8 mouse cellular contexts compared by ENCODE assay signal in the genomic region with DNA sequence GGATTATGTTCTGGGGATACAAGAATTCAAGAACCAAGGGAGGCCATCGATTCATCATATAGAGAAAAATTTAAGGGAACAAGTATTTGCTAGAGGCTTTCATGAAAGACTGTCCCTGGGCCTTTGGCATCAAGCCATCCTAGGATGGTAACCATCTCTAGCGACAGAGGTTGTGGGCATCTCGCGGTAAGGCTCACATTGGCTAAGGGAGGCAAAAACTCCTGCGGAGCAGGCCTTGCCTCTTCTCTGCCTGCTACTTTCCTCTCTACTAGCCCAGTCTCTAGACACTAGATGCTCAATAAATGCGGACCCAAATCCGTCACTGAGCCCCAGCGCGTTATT. TPM values are rescaled to one million over a fixed set of nuclear protein-coding genes. Genes with fewer than 3 reads are reported as not detected.
DNase-seq lines count a peak whose midpoint lies in the region; ATAC-seq and TF ChIP-seq lines count a peak whose summit lies in the region.

Gnao1 (plus strand) TSS at position 281 of the 342 bp plus-strand sequence.

- H3K9me3 ChIP-seq in forebrain, postnatal 0 days (ENCODE audit: low read length) = no peaks in the 10 kb centered on the region
- H3K9me3 ChIP-seq in midbrain, embryonic 14.5 days (ENCODE audit: control insufficient read depth, low read length) = no peaks in the 10 kb centered on the region

- no peak for ATAC-seq in forebrain, postnatal 0 days
- 0 out of 2 replicates have a peak, but pooled peaks have one; percentile 3 for ATAC-seq in midbrain, embryonic 14.5 days (ENCODE audit: low FRiP score, low TSS enrichment)

- peak within 1 kb of the TSS; percentile 96 for H3K9ac ChIP-seq in forebrain, postnatal 0 days
- peak within 1 kb of the TSS; percentile 95 for H3K9ac ChIP-seq in midbrain, embryonic 14.5 days (replicated peaks; ENCODE audit: low read length)

- H3K4me1 ChIP-seq in lung, adult 2 months (ENCODE audit: control insufficient read depth, insufficient read depth, low read length) = no peaks in the 10 kb centered on the region; the same call in 1 of the 2 replicates
- no peaks in the 10 kb centered on the region; the same call in 1 of the 2 replicates for H3K4me1 ChIP-seq in bone marrow, adult 2 months (ENCODE audit: control insufficient read depth, insufficient read depth, low read length)
- H3K4me1 ChIP-seq in forebrain, postnatal 0 days (ENCODE audit: insufficient read depth) = peaks cover 5% of the 10 kb centered on the region
- H3K4me1 ChIP-seq in midbrain, embryonic 14.5 days (ENCODE audit: control insufficient read depth, insufficient read depth, low read length) = peaks cover 10% of the 10 kb centered on the region

- no peak for TF ChIP-seq CTCF in lung, adult 2 months (IDR thresholded peaks at IDR 0.05; ENCODE audit: insufficient read depth, low read length)
- TF ChIP-seq CTCF in bone marrow, adult 2 months (IDR thresholded peaks at IDR 0.05; ENCODE audit: control insufficient read depth, insufficient read depth, low read length) = no peak
- TF ChIP-seq CTCF in forebrain, postnatal 0 days (IDR thresholded peaks at IDR 0.05; ENCODE audit: low read depth) = no peak

- H3K36me3 ChIP-seq in forebrain, postnatal 0 days (ENCODE audit: insufficient read depth) = no peaks in the 10 kb centered on the region
- H3K36me3 ChIP-seq in midbrain, embryonic 14.5 days (ENCODE audit: control insufficient read depth, insufficient read depth, low read length) = no peaks in the 10 kb centered on the region

- DNase-seq in lung, adult 2 months = no peak
- DNase-seq in lung, postnatal 10 days = no peak
- no peak for DNase-seq in forebrain, postnatal 0 days
- DNase-seq in layer of hippocampus, adult 9-11 months = peak; percentile 53
- no peak for DNase-seq in midbrain, embryonic 14.5 days
- no peak for DNase-seq in cerebellum, adult 8-10 months
- no peak for DNase-seq in frontal cortex, postnatal 10 days (ENCODE audit: low spot score in 2 of 2)

- no peak for TF ChIP-seq POLR2A in lung, adult 2 months (IDR thresholded peaks at IDR 0.05; ENCODE audit: borderline replicate concordance, extremely low read depth, low read depth, low read length)
- TF ChIP-seq POLR2A in bone marrow, adult 2 months (IDR thresholded peaks at IDR 0.05; ENCODE audit: borderline replicate concordance, control insufficient read depth, low read depth, low read length) = no peak

- 10% methylated on average over 9 of the region's 9 CpGs for WGBS in lung, adult 2 months
- WGBS in bone marrow, adult 2 months = 13% methylated on average over 9 of the region's 9 CpGs
- 7% methylated on average over 9 of the region's 9 CpGs for WGBS in forebrain, postnatal 0 days
- 8% methylated on average over 9 of the region's 9 CpGs for WGBS in midbrain, embryonic 14.5 days

- peak within 1 kb of the TSS; percentile 80 for H3K4me3 ChIP-seq in lung, adult 2 months (replicated peaks; ENCODE audit: extremely low read depth, low read depth, low read length)
- H3K4me3 ChIP-seq in bone marrow, adult 2 months (replicated peaks; ENCODE audit: control insufficient read depth, low read depth, low read length) = peak within 1 kb of the TSS; percentile 20
- H3K4me3 ChIP-seq in forebrain, postnatal 0 days (ENCODE audit: low read depth, low read length) = peak within 1 kb of the TSS; percentile 91
- peak within 1 kb of the TSS; percentile 85 for H3K4me3 ChIP-seq in midbrain, embryonic 14.5 days (replicated peaks; ENCODE audit: low read depth, low read length)

- H3K4me2 ChIP-seq in forebrain, postnatal 0 days (ENCODE audit: low read depth) = peak within 1 kb of the TSS; percentile 76
- peak within 1 kb of the TSS; percentile 60 for H3K4me2 ChIP-seq in midbrain, embryonic 14.5 days (ENCODE audit: low read length)

- no peaks in the 10 kb centered on the region for H3K27me3 ChIP-seq in forebrain, postnatal 0 days (ENCODE audit: insufficient read depth, low read length)
- no peaks in the 10 kb centered on the region for H3K27me3 ChIP-seq in midbrain, embryonic 14.5 days (ENCODE audit: control insufficient read depth, insufficient read depth, low read length)

- H3K27ac ChIP-seq in bone marrow, adult 2 months (ENCODE audit: control insufficient read depth, insufficient read depth, low read depth, low read length, poor library complexity) = no peak within 1 kb of the TSS; the same call in 1 of the 2 replicates
- H3K27ac ChIP-seq in forebrain, postnatal 0 days (ENCODE audit: low read depth, low read length) = peak within 1 kb of the TSS; percentile 99
- H3K27ac ChIP-seq in midbrain, embryonic 14.5 days (replicated peaks; ENCODE audit: low read depth, low read length) = peak within 1 kb of the TSS; percentile 97

RNA-seq across cellular contexts. Expression of gene Gnao1, which starts in this region (rescaled TPM):
- 31.8 and 38.4 TPM in 2 replicates for polyA plus RNA-seq in lung, adult 2 months (2012; rRNA removed)
- polyA plus RNA-seq in bone marrow, adult 2 months (2011; ENCODE audit: insufficient read depth, insufficient read length, low replicate concordance, missing spikeins) = 2.7 and 4.1 TPM in 2 replicates
- 273 and 314 TPM in 2 replicates for total RNA-seq in forebrain, postnatal 0 days (2014; rRNA removed)
- polyA plus RNA-seq in forebrain, postnatal 0 days (2015; fragmentation: Nextera tagmentation; extraction: Ambion mirVana) = 239 and 301 TPM in 2 replicates
- polyA plus RNA-seq in midbrain, embryonic 14.5 days (2014; fragmentation: Nextera tagmentation; extraction: Ambion mirVana) = 179 and 213 TPM in 2 replicates

Comparison
In these comparisons a context has a peak if more than half of its experiments do, and no peak if none do; other contexts are left out.
1. H3K4me3 ChIP-seq: peak in every context shown above with its lines; median percentile 91 in forebrain, postnatal 0 days; 85 in midbrain, embryonic 14.5 days; 80 in lung, adult 2 months; 20 in bone marrow, adult 2 months.